Mouse (Mus musculus) MEL (cell line): ENCODE measurements around the gene Man1c1. TPM values are rescaled to one million over a fixed set of nuclear protein-coding genes. Genes with fewer than 3 reads are reported as not detected.

ENCODE experiments used
- DNase-seq: peaks from one replicate; pipeline ENCODE4 v3.0.0; 2011; ENCODE audit warnings: low read depth, low spot score
- H3K27ac ChIP-seq: 2 replicates; pipeline ENCODE4 v1.5.1; 2012; ENCODE audit warnings: low read depth, mild to moderate bottlenecking, control low read depth, low read length, moderate library complexity; ENCODE audit not compliant: control insufficient read depth
- H3K27me3 ChIP-seq, 2 experiments: fragments of 150-350 bp in 1 of 2; sonication (generic) in 1 of 2; 2 replicates each; pipeline ENCODE4 v1.6.1; 2012; ENCODE audit warnings: low read length in 2 of 2, mild to moderate bottlenecking in 2 of 2, improper control_type of control experiment in 1 of 2, moderate library complexity in 1 of 2; ENCODE audit not compliant: insufficient read depth in 2 of 2, control insufficient read depth in 1 of 2
- H3K36me3 ChIP-seq, 2 experiments: 2 replicates each; pipeline ENCODE4 v1.6.1; 2012 to 2014; ENCODE audit warnings: low read length in 2 of 2, improper control_type of control experiment in 1 of 2, inconsistent platforms in 1 of 2, mild to moderate bottlenecking in 1 of 2; ENCODE audit not compliant: insufficient read depth in 2 of 2, control insufficient read depth in 1 of 2
- H3K4me1 ChIP-seq, 2 experiments: fragments of 150-350 bp in 1 of 2; sonication (generic) in 1 of 2; 2 replicates each; pipeline ENCODE4 v1.6.1; 2012; ENCODE audit warnings: low read length in 2 of 2, improper control_type of control experiment in 1 of 2, mild to moderate bottlenecking in 1 of 2; ENCODE audit not compliant: insufficient read depth in 2 of 2, control insufficient read depth in 1 of 2
- H3K4me3 ChIP-seq, 2 experiments: fragments of 150-350 bp in 1 of 2; sonication (generic) in 1 of 2; 2 replicates each; pipeline ENCODE4 v1.5.1; 2012; ENCODE audit warnings: low read depth in 2 of 2, low read length in 2 of 2, mild to moderate bottlenecking in 2 of 2, moderate library complexity in 2 of 2, control low read depth in 1 of 2, improper control_type of control experiment in 1 of 2; ENCODE audit not compliant: control insufficient read depth in 1 of 2, insufficient read depth in 1 of 2
- H3K79me2 ChIP-seq: 2 replicates; pipeline ENCODE4 v1.6.1; 2012; ENCODE audit warnings: mild to moderate bottlenecking, low read length, moderate library complexity; ENCODE audit not compliant: control insufficient read depth, poor library complexity, insufficient read depth
- H3K9ac ChIP-seq: 2 replicates; pipeline ENCODE4 v1.6.1; 2012; ENCODE audit warnings: low read depth, mild to moderate bottlenecking, control low read depth, low read length, moderate library complexity; ENCODE audit not compliant: control insufficient read depth, poor library complexity, severe bottlenecking
- H3K9me3 ChIP-seq: fragments of 150-350 bp; sonication (generic); replicated peaks from 2 replicates; pipeline ENCODE4 v1.6.1; 2012; ENCODE audit warnings: mild to moderate bottlenecking, low read length, improper control_type of control experiment, moderate library complexity; ENCODE audit not compliant: insufficient read depth
- CTCF ChIP-seq, 3 experiments: IDR thresholded peaks in 2 of 3; conservative IDR thresholded peaks in 1 of 3; 2 replicates each; pipeline ENCODE4 v1.5.1; 2011 to 2012; ENCODE audit warnings: low read length in 3 of 3, low read depth in 2 of 3, mild to moderate bottlenecking in 2 of 3, improper control_type of control experiment in 1 of 3, inconsistent platforms in 1 of 3, mixed read lengths in 1 of 3, moderate library complexity in 1 of 3; ENCODE audit not compliant: control insufficient read depth in 1 of 3, insufficient read depth in 1 of 3, poor library complexity in 1 of 3, severe bottlenecking in 1 of 3
- GABPA ChIP-seq: IDR thresholded peaks from 2 replicates; pipeline ENCODE4 v1.6.1; 2012; ENCODE audit warnings: low read depth, mild to moderate bottlenecking, inconsistent platforms, low read length, improper control_type of control experiment, moderate library complexity
- JUND ChIP-seq: IDR thresholded peaks from 2 replicates; pipeline ENCODE4 v1.6.1; 2011; ENCODE audit warnings: low read depth, mild to moderate bottlenecking, improper control_type of control experiment, low read length
- KAT2A ChIP-seq: conservative IDR thresholded peaks from 2 replicates; pipeline ENCODE4 v1.6.1; 2012; ENCODE audit warnings: low read depth, low read length, improper control_type of control experiment, inconsistent platforms
- MAX ChIP-seq: IDR thresholded peaks from 2 replicates; pipeline ENCODE4 v1.6.1; 2011; ENCODE audit warnings: low read length, improper control_type of control experiment
- MAZ ChIP-seq: IDR thresholded peaks from 2 replicates; pipeline ENCODE4 v1.6.1; 2012; ENCODE audit warnings: low read depth, mild to moderate bottlenecking, inconsistent platforms, low read length, improper control_type of control experiment
- MXI1 ChIP-seq: IDR thresholded peaks from 2 replicates; pipeline ENCODE4 v1.6.1; 2011; ENCODE audit warnings: mild to moderate bottlenecking, low read depth, low read length, improper control_type of control experiment
- NRF1 ChIP-seq: IDR thresholded peaks from 2 replicates; pipeline ENCODE4 v1.6.1; 2014; ENCODE audit warnings: low read depth, mild to moderate bottlenecking, inconsistent platforms, low read length, improper control_type of control experiment, moderate library complexity; ENCODE audit not compliant: poor library complexity, insufficient read depth, severe bottlenecking
- POLR2A ChIP-seq, 2 experiments: IDR thresholded peaks; 2 replicates each; pipeline ENCODE4 v1.6.1; 2011 to 2012; ENCODE audit warnings: low read length in 2 of 2, mild to moderate bottlenecking in 2 of 2, control low read depth in 1 of 2, improper control_type of control experiment in 1 of 2, low read depth in 1 of 2, moderate library complexity in 1 of 2; ENCODE audit not compliant: control insufficient read depth in 1 of 2, insufficient read depth in 1 of 2, poor library complexity in 1 of 2
- RCOR1 ChIP-seq: IDR thresholded peaks from 2 replicates; pipeline ENCODE4 v1.6.1; 2012; ENCODE audit warnings: low read depth, mild to moderate bottlenecking, inconsistent platforms, low read length, improper control_type of control experiment
- SIN3A ChIP-seq: IDR thresholded peaks from 2 replicates; pipeline ENCODE4 v1.6.1; 2012; ENCODE audit warnings: low read length, improper control_type of control experiment, inconsistent platforms
- SMC3 ChIP-seq: IDR thresholded peaks from 2 replicates; pipeline ENCODE4 v1.6.1; 2011; ENCODE audit warnings: low read depth, low read length, improper control_type of control experiment
- USF1 ChIP-seq: IDR thresholded peaks from 2 replicates; pipeline ENCODE4 v1.6.1; 2014; ENCODE audit warnings: low read depth, mild to moderate bottlenecking, inconsistent platforms, low read length, improper control_type of control experiment, moderate library complexity
- ZKSCAN1 ChIP-seq: IDR thresholded peaks from 2 replicates; pipeline ENCODE4 v1.6.1; 2012; ENCODE audit warnings: low read depth, mild to moderate bottlenecking, inconsistent platforms, low read length, improper control_type of control experiment, moderate library complexity
- polyA plus RNA-seq, 2 experiments: library from polyadenylated mRNA; stranded (reverse) in 1 of 2; unstranded in 1 of 2; fragments of >175 nt in 1 of 2; fragments of >200 nt in 1 of 2; gene quantifications; 2 replicates each; pipeline versions ENCODE4 v1.2.1 to v1.2.4; 2012; ENCODE audit warnings: low replicate concordance in 2 of 2, low read depth in 1 of 2; ENCODE audit not compliant: insufficient read length in 2 of 2, insufficient read depth in 1 of 2, missing spikeins in 1 of 2
- total RNA-seq: library from RNA; depleted of rRNA; stranded (reverse); fragments of 300-350 nt; gene quantifications from 2 replicates; pipeline ENCODE4 v1.2.3, GENCODE M21; 2012

Man1c1 gene
- total and polyA plus RNA-seq, 3 experiments: 1.9 to 5.2 TPM; not detected in 1

- Histone ChIP-seq H3K9me3 (no peaks in the 10 kb centered on the region), H3K36me3 (no peaks in the 10 kb centered on the region), H3K4me3 (no peak overlapping the region), H3K4me1 (no peaks in the 10 kb centered on the region), H3K79me2 (no peaks in the 10 kb centered on the region), H3K27ac (no peak overlapping the region), H3K27me3 (no peaks in the 10 kb centered on the region), H3K9ac (no peak overlapping the region)
- DNase-seq: no peak
- no peak for TF ChIP-seq JUND
- TF ChIP-seq RCOR1: no peak
- no peak for TF ChIP-seq SIN3A
- no peak for TF ChIP-seq POLR2A (IDR thresholded peaks at IDR 0.05; ENCODE audit: control insufficient read depth in 1 of 2, insufficient read depth in 1 of 2, low read depth in 1 of 2, low read length in 2 of 2, poor library complexity in 1 of 2)
- TF ChIP-seq SMC3: no peak
- TF ChIP-seq USF1: no peak
- no peak for TF ChIP-seq MXI1
- TF ChIP-seq KAT2A: no peak
These were observed 72.5 kb downstream of the Man1c1 start for GRCm38 (mm10) chr4:134631471-134632130.

- Histone ChIP-seq H3K27me3 (no peaks in the 10 kb centered on the region), H3K9ac (no peak overlapping the region), H3K9me3 (no peaks in the 10 kb centered on the region), H3K4me1 (peaks cover 6 to 11% of the 10 kb centered on the region in 2 experiments), H3K79me2 (no peaks in the 10 kb centered on the region), H3K36me3 (peaks cover 0 to 6% of the 10 kb centered on the region in 2 experiments; a peak in 2 of 4 replicates), H3K27ac (no peak overlapping the region), H3K4me3 (no peak overlapping the region)
- TF ChIP-seq MAZ (no peak), NRF1 (no peak), ZKSCAN1 (no peak), GABPA (no peak), POLR2A (IDR thresholded peaks at IDR 0.05; ENCODE audit: control insufficient read depth in 1 of 2, insufficient read depth in 1 of 2, low read depth in 1 of 2, low read length in 2 of 2, poor library complexity in 1 of 2) (no peak), CTCF (IDR thresholded peaks at IDR 0.05 in 2 of 3, conservative IDR thresholded peaks at IDR 0.05 in 1 of 3; ENCODE audit: control insufficient read depth in 1 of 3, insufficient read depth in 1 of 3, low read depth in 2 of 3, low read length in 3 of 3, poor library complexity in 1 of 3, severe bottlenecking in 1 of 3) (no peak), MAX (no peak)
- no peak for DNase-seq
These were observed 75.3 kb downstream of the Man1c1 start for GRCm38 (mm10) chr4:134628575-134629384.
